Mouse (Mus musculus): ENCODE data around the gene 1810046K07Rik.

The 1810046K07Rik gene

DNA sequence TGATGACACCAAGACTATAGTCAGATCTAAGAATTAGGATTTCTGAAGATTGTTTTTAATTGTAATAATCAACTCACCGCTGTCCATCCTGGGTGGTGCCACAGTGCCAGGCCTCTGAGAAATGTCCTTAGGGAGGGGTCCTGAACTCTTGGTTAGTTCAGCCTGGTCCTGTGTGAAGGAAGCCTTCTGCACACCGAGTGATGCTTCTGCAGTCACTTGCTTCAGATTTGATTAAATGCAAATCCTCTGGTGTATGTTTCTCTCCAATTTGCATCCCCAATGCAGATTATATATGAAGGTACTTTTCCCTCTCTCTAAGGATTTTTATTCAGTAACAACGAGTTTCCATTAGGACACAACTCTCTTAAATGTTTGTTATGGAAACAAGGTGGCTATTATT lies at the start of gene 1810046K07Rik:
TSS of gene 1810046K07Rik (minus strand) at position 187 of the 400 bp plus-strand sequence.
- DNase-seq (ENCODE audit: inconsistent age in 2 of 2, low spot score in 1 of 2): no peak

DNA sequence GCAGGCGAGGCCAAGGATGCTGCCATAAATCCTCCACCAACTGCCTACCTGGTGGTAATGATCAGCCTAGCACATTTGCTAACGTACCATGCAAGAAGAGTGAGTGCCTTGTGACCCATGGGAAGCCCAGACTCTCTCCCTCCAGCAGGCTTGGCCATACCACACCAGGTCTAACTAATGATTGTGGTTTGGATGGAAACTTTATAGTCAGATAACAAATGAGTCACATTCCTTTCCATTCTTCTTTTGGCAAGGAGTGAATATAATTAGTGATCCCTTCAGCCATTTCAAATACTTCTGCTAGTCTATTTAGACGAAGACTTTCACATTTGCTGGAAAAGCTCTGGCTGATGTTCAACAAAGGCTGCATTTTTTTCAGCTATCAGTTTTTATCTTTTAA lies 40.8 kb upstream of the 1810046K07Rik start:
- DNase-seq (ENCODE audit: inconsistent age in 2 of 2, low spot score in 1 of 2): no peak

DNA sequence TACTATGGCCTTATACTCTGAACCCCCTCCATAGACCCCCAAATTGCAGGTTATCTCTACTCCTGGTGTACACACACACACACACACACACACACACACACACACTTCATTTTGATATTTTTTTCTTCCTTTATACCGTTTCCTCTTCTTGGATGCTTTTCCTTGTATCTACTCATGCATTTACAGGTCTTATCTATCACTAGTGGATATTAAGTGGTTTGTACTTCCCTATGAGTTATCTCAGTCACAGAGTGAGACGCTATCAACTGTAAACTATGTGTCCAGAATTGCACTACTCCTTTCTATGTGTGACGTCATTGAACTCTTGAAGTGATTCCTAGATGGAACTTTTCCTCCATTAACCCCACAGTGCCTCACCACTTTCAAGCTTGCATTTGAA lies 38.4 kb upstream of the 1810046K07Rik start:
- DNase-seq (ENCODE audit: inconsistent age in 2 of 2, low spot score in 1 of 2): no peak

DNA sequence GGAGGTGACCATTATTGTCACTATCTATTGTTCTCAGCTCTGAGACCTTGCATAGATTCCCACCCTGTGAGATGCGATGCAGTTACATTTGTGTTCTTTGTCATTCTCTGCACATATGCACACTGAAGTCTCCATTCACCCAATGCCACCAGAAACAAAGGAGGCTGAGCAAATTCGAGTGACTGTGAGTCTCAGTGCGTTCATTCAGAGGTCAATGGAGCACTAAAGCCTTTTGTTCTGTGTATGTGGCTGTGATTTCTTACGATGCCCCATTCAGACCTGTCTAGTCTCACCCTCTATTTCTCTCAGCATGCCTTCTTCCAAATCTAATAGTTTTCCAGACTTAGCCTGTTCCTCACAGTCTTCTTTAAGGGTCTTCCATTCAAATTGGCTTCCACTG lies 35.3 kb upstream of the 1810046K07Rik start:
- DNase-seq (ENCODE audit: inconsistent age in 2 of 2, low spot score in 1 of 2): no peak

DNA sequence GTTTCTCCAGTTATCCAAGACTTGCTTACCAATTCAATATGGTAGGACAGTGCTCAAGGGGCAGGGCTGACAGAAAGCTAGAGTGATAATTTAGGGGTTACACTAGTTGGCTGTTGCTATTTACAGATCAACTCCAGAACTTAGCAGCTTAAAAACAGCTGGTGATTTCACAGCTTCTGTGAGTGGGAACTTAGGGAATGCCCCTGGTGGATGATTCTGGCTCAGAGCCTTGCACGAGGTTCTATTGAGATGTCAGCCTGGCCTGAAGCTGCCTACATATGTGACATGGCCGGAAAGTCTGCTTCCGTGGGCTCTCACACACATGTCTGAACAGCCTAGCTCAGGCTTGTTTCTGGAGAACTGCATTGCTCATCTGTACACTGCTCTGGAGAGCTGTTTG lies 24.8 kb upstream of the 1810046K07Rik start:
- no peak for DNase-seq (ENCODE audit: inconsistent age in 2 of 2, low spot score in 1 of 2)

DNA sequence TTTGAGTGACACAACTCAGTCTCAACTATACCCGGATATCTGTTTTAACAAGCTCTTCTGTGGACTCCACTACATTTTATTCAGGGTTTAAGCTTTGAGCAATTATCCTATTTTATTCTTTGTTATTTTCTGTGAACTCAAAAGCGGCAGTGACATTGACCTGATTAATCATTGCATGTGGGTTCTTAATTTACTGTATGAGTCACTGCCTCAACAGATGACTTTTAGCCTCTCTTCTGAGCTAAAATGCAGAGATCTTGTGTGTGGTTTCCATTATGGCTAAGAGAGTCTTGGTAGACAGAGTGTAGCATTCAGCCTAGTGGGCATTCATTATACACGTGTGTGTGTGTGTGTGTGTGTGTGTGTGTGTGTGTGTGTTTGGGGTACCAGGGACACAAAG lies 24.2 kb upstream of the 1810046K07Rik start:
- DNase-seq (ENCODE audit: inconsistent age in 2 of 2, low spot score in 1 of 2): peak in 1 of 2 experiments; percentile 74

DNA sequence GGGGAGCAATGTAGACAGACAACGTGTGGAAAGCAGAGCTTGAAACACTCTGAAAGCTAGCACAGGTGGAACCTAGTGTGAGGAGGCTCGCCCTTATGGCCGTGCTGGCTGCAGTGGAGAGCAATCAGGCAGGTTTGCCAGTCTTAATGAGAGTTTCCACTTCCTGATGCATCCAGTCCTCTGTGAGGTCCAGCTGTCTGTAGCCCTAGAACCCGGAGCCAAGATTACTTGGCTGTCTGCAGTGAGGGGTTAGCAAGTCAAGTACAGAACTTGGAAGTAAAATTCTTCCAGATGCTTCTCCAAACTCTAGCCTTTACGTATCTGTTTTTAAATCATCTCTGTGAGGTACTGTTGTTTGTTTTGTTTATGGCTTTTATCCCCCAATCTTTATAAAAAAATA lies 20.7 kb upstream of the 1810046K07Rik start:
- DNase-seq (ENCODE audit: inconsistent age in 2 of 2, low spot score in 1 of 2): no peak

DNA sequence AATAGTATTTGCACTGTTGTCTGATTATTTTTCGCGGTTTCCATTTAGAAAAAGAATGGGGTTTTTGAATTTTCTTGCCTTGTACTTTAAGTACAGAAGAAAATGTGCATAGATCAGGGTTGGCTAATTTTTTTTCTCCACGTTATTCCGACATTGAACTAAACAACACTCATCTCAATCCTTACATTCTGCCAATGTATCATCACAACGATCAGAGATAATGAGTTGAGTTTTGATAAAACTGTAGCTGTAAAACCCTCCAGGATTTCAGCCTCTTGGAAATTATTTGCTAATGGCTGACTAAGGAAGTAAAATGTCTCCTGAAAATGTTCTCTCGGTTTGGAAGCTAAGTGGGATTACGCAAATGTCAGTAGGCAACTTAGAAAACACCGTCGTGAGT lies 17.1 kb upstream of the 1810046K07Rik start:
- no peak for DNase-seq (ENCODE audit: inconsistent age in 2 of 2, low spot score in 1 of 2)

DNA sequence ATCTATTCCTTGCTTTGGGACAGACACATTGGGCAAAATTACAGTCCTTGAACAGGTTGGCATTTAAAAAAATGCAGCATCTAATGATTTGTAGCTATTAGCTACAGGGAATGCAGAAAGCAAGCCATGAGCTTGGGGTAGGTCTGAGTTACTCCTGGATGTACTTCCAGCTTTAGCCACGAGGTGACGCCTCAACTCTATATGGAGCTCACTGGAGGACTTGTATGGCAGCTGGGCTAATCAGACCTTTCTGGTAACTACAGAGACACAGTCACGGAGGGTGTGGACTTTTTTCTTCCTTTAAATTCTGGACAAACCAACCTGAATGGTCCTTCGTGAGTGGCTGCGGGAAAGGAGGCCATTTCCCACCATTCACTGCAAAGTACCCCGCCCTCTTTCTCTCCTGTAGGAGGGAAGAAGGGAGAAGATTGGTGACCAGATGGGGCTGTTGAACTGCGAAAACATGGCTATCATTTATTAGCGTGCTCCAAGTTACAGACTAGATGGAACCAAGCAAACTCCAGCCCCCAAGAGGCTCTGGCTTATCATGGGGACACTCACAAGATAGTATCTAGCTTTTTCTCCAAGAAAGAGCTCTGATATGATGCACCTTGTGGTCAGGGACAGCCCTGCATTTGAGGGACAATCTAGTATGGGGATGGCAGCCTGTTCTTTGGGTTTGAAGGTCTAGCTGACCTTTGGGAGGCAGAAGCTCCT lies 6.7 kb upstream of the 1810046K07Rik start:
- peak; percentile 79 to 96 for DNase-seq (ENCODE audit: inconsistent age in 2 of 2, low spot score in 1 of 2)

DNA sequence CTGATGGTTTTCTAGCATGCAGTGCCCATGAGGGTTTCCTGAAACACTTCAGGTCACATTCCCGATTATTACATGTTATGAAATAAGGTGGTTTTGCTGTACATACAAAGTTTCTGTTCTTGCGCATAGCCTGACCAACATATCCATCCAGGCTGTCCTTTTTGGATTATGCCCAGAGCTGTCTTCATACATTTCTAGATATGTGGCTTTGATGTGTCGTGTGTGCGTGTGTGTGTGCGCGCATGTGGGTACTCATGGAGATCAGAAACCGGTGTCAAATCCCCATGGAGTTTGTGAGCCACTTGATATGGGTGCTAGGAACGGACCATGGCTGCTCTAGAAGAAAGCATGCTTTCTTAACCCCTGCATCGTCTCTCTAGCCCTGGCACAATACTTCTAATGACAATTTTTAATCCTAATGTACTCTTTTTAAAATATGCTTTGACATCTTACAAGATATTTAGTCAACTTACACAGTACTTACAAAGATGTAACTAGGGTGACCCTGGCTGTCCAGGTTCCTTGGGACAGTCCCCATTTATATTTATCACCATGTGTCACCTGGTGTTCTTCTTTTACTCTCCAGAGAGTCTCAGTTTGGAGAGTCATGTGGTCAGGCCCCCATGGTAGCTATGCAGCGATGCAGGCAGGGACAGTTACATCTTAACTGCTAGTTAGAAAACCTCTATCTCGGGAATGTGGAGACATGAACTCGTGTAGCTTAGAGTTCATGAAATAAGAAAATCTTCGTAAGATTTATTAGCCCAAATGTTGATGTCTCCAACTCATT lies 2.9 kb upstream of the 1810046K07Rik start:
- DNase-seq (ENCODE audit: inconsistent age in 2 of 2, low spot score in 1 of 2): no peak

DNA sequence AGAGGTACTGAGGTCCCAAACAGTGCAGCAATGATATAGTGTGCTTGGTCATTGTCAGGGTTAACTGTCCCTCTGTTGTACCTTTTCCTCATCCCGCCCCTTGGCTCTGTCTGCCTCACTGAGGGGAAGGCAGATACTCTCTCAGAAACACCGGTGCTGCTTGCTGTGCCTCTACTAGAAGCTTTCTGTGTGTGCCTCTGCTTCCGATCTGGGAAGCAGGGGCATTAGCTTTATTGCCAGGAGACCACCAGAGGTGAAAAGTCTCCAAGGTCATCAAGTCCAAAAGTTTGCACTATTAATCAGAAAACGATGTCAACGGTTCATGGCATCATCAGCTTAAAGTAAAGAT lies 1.2 kb downstream of the 1810046K07Rik start:
- no peak for DNase-seq (ENCODE audit: inconsistent age in 2 of 2, low spot score in 1 of 2)

DNA sequence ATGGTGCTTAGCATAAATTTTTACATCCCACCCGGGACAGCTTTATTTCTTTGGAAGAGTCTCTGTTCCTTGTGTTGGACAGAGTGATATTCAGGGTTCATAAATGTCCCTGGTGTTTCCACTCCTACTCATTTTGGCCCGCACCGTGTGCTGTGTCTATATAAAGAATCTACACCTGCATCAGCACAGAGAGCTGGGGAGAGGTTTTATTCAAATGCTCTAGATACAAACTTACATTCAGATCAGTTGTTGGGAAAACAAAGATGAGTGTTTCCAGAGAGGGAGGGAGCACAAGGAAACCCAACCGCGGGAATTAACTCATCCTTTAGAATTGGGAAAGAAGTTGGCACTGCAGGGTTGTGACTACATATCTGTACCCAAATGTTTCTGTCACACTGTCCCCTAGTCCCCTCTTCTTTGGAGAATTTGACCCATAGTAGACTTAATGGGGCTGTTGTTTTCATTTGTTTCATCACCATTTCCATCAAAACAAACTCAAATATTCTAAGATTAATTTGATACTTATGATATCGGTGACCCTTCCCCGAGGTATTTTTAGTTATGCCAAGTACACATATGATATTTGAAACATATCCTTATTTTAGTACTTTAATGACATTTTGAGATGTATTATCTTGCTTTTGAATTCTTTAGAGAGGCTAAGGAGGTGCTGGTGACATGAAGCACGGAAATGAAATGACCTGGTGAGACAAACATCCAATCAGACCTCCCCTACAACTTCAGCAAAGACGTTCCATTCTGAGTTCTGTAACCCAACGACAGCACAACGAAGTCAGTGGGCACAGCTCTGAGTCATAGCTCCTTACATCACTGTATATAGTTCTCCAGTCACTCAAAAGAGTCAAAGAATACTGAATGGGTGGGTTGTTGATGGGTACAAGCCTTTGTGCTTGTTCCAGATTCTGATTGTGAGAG lies 1.8 kb downstream of the 1810046K07Rik start:
- no peak for DNase-seq (ENCODE audit: inconsistent age in 2 of 2, low spot score in 1 of 2)

DNA sequence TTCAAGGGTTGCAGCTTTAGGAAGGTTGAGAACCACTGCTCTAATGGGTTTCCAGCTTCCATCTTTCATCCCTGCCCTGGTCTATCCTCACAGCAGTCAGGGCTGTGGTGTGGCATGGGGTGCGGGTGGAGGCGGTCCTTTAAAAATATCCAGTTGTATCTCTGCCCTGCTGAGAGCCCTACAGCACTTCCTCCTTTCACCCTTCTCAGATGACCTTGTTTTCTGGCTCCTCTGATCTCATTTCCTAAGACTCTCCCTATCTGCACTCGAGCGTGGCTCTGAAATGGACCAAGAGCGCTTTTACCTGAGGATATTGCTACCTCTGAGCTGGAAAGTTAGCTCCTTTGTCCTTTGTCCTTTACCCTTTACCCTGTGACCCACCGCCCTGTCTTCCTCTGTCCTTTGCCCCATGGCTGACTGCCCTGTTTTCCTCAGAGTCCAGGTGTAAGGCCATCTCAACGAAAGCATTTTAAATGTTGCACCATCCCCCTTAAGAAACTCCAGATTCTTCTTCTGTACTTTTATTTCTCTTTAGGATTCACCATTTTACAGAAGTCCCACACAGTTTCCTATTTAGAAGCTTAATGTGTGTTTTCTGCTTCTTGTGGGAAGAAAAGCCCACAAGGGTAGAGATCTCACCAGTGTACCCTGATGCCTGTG lies 4.2 kb downstream of the 1810046K07Rik start:
- DNase-seq (ENCODE audit: inconsistent age in 2 of 2, low spot score in 1 of 2): no peak

DNA sequence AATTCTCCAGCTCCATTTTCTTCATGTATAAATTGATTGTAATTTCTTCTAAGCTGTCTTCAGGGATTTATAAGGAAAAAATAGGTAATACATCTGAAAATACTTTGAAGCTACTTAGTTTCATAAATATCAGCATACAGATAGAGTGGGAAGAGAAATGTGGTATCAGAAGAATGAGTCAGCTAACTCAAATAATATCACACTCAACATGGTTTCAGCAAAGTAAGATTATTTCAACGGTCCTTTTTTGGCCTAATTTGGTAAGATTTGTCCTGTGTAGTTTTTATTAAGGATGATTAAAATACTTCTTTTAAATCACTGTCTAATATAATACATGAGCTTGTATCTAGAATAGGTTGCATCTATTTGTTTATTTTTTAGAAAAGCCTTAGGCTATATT lies 8.6 kb downstream of the 1810046K07Rik start:
- DNase-seq (ENCODE audit: inconsistent age in 2 of 2, low spot score in 1 of 2): no peak

DNA sequence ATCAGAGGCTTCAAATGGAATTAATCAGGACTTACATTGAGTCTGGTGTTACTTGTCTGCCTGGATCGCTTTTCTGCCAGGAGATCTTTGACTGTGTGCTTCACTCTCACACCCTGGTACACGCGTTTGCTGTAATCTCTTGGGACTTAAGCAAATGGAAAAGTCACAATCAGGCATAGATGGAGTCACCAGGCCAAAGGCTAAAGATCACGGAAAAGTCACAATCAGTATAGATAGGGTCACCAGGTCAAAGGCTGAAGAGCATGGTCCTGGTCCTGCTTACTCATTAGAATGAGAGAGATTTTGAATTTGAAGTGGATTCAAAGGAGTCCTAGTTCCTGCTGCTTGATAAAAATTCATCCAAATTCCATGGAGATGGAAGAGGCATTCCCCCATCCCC lies 10.5 kb downstream of the 1810046K07Rik start:
- no peak for DNase-seq (ENCODE audit: inconsistent age in 2 of 2, low spot score in 1 of 2)

DNA sequence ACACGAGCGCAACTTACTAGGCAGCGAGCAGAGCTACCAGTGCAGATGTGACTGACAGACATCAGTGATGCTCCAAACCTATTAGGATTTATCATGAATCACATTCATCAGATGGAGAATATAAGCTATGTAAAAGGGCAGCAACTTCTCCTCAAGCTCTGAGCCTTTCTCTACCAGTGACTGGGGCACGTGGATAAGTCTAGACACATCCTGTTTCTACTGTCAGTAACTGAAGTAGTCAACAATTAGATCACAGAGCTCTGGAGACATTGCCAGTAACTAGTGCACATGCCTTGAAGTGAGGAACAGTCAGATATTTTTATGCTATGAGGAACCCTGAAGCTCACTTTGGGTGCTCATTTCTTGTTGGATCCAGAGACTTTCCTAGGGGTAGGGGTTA lies 11.4 kb downstream of the 1810046K07Rik start:
- DNase-seq (ENCODE audit: inconsistent age in 2 of 2, low spot score in 1 of 2): no peak

DNA sequence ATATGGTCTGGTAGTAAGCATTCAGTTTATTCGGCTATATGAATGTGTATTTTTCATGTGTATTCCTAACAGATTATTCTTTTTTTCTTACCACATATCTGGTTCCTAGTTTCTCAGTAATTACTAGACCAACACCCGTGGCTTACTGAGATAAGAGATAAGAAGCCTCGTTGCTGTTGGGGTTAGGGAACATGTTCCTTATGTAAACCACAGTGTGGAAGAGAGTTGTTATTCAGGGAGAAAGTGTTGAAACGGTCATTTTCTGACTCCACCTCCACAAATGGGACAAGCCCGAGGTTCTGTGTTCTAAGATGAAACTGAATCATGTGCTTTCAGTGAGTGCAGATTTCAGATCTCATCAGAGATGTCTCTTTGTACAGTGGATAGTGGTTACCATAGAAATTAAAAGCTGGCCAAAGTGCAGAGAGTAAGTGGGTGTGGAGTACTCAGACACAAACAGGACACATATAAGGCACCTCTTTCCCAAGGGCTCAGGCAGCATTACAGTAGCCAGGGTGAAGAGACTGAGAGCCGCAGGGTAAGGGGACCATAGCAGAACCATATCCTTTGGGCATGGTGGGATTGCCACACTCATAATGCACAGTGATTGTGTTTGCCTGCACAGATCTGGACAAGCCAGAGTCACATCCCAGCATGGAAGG lies 13.2 kb downstream of the 1810046K07Rik start:
- no peak for DNase-seq (ENCODE audit: inconsistent age in 2 of 2, low spot score in 1 of 2)

DNA sequence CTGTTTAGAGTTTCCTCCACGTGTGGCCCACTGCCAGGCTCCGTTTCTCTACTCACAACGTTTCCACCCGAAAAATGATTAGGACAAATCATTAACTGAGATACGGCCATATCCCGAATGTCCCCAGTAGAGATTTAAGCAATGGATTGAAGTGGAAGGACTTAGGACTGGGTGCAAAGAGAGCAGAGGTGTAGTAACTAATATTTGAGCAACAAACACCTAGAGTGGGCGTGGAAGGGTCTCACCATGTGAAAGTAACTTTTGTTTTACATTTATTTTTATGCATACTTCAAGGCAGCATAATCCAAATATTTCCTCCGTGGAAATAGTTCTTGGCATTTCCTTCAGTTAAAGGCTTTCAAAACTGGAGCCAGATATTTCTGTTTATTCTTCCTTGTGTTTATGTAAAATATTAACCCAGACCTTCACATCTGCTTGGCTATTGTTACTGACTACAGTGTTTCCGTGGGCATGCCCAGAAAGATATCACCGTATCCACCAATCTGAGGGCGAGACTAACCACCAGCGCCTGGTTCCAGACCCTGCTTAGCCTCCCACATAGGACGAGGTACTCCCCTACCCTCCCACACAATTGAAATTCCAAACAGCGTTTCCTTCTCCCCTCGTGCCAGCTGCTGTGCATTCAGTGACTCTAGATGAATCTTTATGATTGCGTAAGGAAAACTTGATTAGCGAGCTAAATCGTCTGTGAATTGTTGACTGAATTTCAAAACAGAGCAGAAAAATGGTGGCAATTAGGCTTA lies 16.0 kb downstream of the 1810046K07Rik start:
- DNase-seq (ENCODE audit: inconsistent age in 2 of 2, low spot score in 1 of 2): no peak

DNA sequence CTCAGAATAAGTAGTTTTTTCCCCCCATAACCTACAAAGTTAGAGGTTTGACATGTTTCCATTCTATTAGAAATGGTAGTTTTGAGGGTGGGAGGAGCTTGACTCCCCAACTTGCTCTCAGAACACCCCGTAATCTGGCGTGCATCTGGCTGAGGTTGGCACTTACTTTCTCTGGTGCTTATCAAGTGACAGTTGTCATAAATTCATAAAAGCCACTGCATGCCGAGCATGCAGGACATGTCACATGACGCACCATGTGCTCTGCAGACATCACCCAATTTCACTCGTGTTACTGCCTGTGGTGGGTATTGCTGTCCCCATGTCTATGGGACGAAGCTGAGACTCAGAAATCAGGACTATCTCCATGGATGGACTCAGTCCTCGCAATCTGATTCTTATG lies 18.2 kb downstream of the 1810046K07Rik start:
- DNase-seq (ENCODE audit: inconsistent age in 2 of 2, low spot score in 1 of 2): no peak

DNA sequence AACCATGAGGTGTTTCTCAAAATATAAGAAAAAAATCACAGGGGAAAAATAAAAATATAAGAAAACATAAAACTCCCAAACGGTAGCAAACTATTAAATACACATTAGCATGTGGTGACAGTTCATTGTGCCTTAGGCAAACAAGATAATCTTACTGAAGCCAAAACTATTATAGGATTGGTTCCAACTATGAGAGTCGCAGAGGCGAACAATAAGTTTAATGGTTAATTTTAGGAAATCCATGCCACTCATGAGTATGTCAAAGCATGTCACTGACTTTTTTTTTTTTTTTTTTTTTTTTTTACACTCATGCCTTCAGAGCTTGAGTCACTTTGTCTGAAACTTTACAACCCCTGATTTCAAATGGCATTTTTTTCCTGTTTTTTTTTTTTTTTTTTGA lies 22.4 kb downstream of the 1810046K07Rik start:
- no peak for DNase-seq (ENCODE audit: inconsistent age in 2 of 2, low spot score in 1 of 2)

Measured in adrenal gland, adult (tissue).